Mouse (Mus musculus) midbrain, embryonic 16.5 days (tissue): ENCODE measurements around the gene Fars2. TPM values are rescaled to one million over a fixed set of nuclear protein-coding genes. Genes with fewer than 3 reads are reported as not detected.

ENCODE experiments used
- ATAC-seq: fragments of 200-750 bp; cut with Nextera tagmentation; 2 replicates; pipeline ENCODE4 v1.8.0; 2017; ENCODE audit warnings: moderate TSS enrichment
- H3K27ac ChIP-seq: fragments of 300-500 bp; sonication (generic); 2 replicates; pipeline ENCODE4 v1.5.1; 2014; ENCODE audit warnings: mild to moderate bottlenecking, low read length, mixed read lengths
- H3K27me3 ChIP-seq: fragments of 300-500 bp; sonication (generic); 2 replicates; pipeline ENCODE4 v1.6.1; 2014; ENCODE audit warnings: low read depth, low read length, mixed read lengths; ENCODE audit not compliant: control insufficient read depth, insufficient read depth
- H3K36me3 ChIP-seq: fragments of 300-500 bp; sonication (generic); 2 replicates; pipeline ENCODE4 v1.6.1; 2014; ENCODE audit warnings: mild to moderate bottlenecking, low read length, moderate library complexity, mixed read lengths; ENCODE audit not compliant: control insufficient read depth, insufficient read depth
- H3K4me1 ChIP-seq: fragments of 300-500 bp; sonication (generic); 2 replicates; pipeline ENCODE4 v1.6.1; 2014; ENCODE audit warnings: mild to moderate bottlenecking, low read length, mixed read lengths; ENCODE audit not compliant: control insufficient read depth, insufficient read depth
- H3K4me2 ChIP-seq: fragments of 300-500 bp; sonication (generic); 2 replicates; pipeline ENCODE4 v1.6.1; 2014; ENCODE audit warnings: mild to moderate bottlenecking, low read length, mixed read lengths
- H3K4me3 ChIP-seq: fragments of 300-500 bp; sonication (generic); 2 replicates; pipeline ENCODE4 v1.5.1; 2014; ENCODE audit warnings: low read depth, mild to moderate bottlenecking, low read length, moderate library complexity, mixed read lengths
- H3K9ac ChIP-seq: fragments of 300-500 bp; sonication (generic); 2 replicates; pipeline ENCODE4 v1.6.1; 2014; ENCODE audit warnings: low read depth, low read length, mixed read lengths
- H3K9me3 ChIP-seq: fragments of 300-500 bp; sonication (generic); replicated peaks from 2 replicates; pipeline ENCODE4 v1.6.1; 2014; ENCODE audit warnings: mild to moderate bottlenecking, low read length, mixed read lengths; ENCODE audit not compliant: control insufficient read depth, poor library complexity, severe bottlenecking
- WGBS: fragments of 180-500 bp; shearing (Covaris S2); extraction: QIAGEN DNeasy Blood & Tissue Kit; methylation state at CpG from one replicate; pipeline ENCODE4 v1.1.7; 2014; 5-methylcytosine and 5-hydroxymethylcytosine counted together
- polyA plus RNA-seq: library from polyadenylated mRNA; unstranded; fragments of >200 nt; fragmentation: Nextera tagmentation; extraction: Ambion mirVana; gene quantifications from 2 replicates; pipeline ENCODE4 v1.2.1, GENCODE M21; 2015

The Fars2 gene
- polyA plus RNA-seq, 1 experiment from 2014 or later, result 29.1 TPM

DNA sequence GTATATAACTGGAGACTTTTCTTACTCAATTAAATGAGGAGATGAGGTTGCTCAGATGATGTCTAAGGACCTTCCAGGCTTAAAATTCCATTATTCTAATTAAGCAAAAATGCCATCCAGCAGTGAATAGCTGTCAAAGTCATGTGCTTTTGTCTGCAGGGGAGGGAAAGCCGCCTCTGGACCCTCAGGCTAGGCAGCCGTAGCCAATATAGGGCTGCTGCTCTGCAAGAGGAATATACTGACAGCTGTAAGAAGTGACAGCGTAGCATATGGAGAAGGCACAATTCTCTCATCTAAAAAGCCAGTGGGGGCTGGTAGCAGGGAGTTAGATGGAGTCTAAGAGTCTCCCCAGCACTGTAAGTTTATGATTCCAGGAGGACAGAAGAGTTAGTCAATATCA lies 634.6 kb downstream of the Fars2 start:
- Histone ChIP-seq H3K27ac (no peak overlapping the region), H3K36me3 (no peaks in the 10 kb centered on the region), H3K27me3 (no peaks in the 10 kb centered on the region), H3K4me1 (no peaks in the 10 kb centered on the region), H3K4me2 (no peak overlapping the region), H3K4me3 (no peak overlapping the region), H3K9ac (no peak overlapping the region), H3K9me3 (no peaks in the 10 kb centered on the region)
- peak; percentile 78 for ATAC-seq
- 52% methylated on average over 3 of the region's 3 CpGs for WGBS

DNA sequence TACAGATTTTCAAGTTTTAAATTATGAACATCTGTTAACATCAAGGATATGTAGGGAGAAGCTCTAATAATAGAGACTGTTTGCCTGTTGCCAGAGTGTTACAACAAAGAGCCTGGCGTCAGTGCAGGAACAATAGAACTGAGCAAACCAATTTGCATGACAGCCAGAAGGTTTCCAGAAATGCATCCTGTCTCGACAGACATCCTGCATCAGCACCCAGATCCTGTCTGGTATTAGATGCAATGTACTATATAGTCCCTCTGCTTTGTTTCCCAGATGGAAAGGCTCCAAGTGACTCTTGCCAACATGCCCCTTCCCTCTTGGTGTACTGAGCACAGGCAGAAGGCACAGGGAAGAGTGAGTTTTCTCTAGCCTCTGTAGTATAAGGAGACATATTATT lies 649.6 kb downstream of the Fars2 start:
- Histone ChIP-seq H3K9me3 (no peaks in the 10 kb centered on the region), H3K4me3 (no peak overlapping the region), H3K36me3 (no peaks in the 10 kb centered on the region), H3K4me2 (no peak overlapping the region), H3K9ac (no peak overlapping the region), H3K27me3 (no peaks in the 10 kb centered on the region), H3K4me1 (no peaks in the 10 kb centered on the region), H3K27ac (no peak overlapping the region)
- WGBS, result 22% methylated on average over 2 of the region's 2 CpGs
- ATAC-seq, result no peak

Other genes starting within 250 kb of the Fars2 start
- gene Rpp40, start 211.1 kb upstream of the Fars2 start, polyA plus RNA-seq, result 5.2 and 6.8 TPM in 2 replicates
- gene Ppp1r3g, start 158.6 kb upstream of the Fars2 start, polyA plus RNA-seq, result 0.48 and 0.95 TPM in 2 replicates
- gene Lyrm4, start 114 bp downstream of the Fars2 start, polyA plus RNA-seq, result 39.2 and 45.5 TPM in 2 replicates